ENCODE assay signal across 16 mouse cellular contexts in genomic region chr3:132431805-132432204, GRCm38 (mm10).
"Had no signal": no experiment of that assay in that cellular context is flagged by ENCODE, and none has a peak within 500 bp of the region (broad histone marks: within the 10 kb centered on the region; RNA-seq: fewer than 3 reads in every experiment).

No protein-coding gene starts in this region.

- H3K9me3 ChIP-seq: neural tube, embryonic 12.5 days; neural tube, embryonic 13.5 days; neural tube, embryonic 15.5 days; stomach, embryonic 15.5 days had no signal

- H3K27ac ChIP-seq: neural tube, embryonic 12.5 days; neural tube, embryonic 13.5 days; neural tube, embryonic 15.5 days; stomach, embryonic 15.5 days had no signal

- H3K36me3 ChIP-seq: neural tube, embryonic 12.5 days; neural tube, embryonic 13.5 days; neural tube, embryonic 15.5 days; stomach, embryonic 15.5 days had no signal

- H3K4me2 ChIP-seq: neural tube, embryonic 12.5 days; neural tube, embryonic 13.5 days; neural tube, embryonic 15.5 days; stomach, embryonic 15.5 days had no signal

- DNase-seq: retina, postnatal 1 day; right cerebral cortex, adult 18-20 months; right cerebral cortex, postnatal 14 days; right cerebral cortex, postnatal 25 days; right cerebral cortex, postnatal 4 days; spleen, adult 18-20 months; thymus, adult 18-20 months; thymus, adult 2 months; thymus, postnatal 14 days; thymus, postnatal 25 days; thymus, postnatal 36 days; thymus, postnatal 4 days had no signal

- H3K9ac ChIP-seq: neural tube, embryonic 12.5 days; neural tube, embryonic 13.5 days; neural tube, embryonic 15.5 days; stomach, embryonic 15.5 days had no signal

- H3K4me3 ChIP-seq: neural tube, embryonic 12.5 days; neural tube, embryonic 13.5 days; neural tube, embryonic 15.5 days; stomach, embryonic 15.5 days had no signal

- H3K27me3 ChIP-seq: neural tube, embryonic 12.5 days; neural tube, embryonic 13.5 days; neural tube, embryonic 15.5 days; stomach, embryonic 15.5 days had no signal

- H3K4me1 ChIP-seq: neural tube, embryonic 12.5 days; neural tube, embryonic 13.5 days; neural tube, embryonic 15.5 days had no signal
